Mouse (Mus musculus) limb, embryonic 11.5 days (tissue): ENCODE results near the gene Cdh13. TPM values are rescaled to one million over a fixed set of nuclear protein-coding genes. Genes with fewer than 3 reads are reported as not detected.

Experiments
- ATAC-seq: fragments of 200-750 bp; cut with Nextera tagmentation; 2 replicates; pipeline ENCODE4 v1.8.0; 2017; ENCODE audit warnings: low read depth; ENCODE audit not compliant: insufficient number of reproducible peaks, low FRiP score, low TSS enrichment
- DNase-seq: peaks from one replicate; pipeline ENCODE4 v3.0.0-alpha.2; 2015; ENCODE audit warnings: low spot score
- H3K27ac ChIP-seq: fragments of 300-500 bp; sonication (generic); replicated peaks from 2 replicates; pipeline ENCODE4 v1.5.1; 2014; ENCODE audit warnings: low read depth, mild to moderate bottlenecking, low read length
- H3K27me3 ChIP-seq: fragments of 300-500 bp; sonication (generic); 2 replicates; pipeline ENCODE4 v1.6.1; 2014; ENCODE audit warnings: mild to moderate bottlenecking, low read length, mixed read lengths; ENCODE audit not compliant: control insufficient read depth, insufficient read depth
- H3K36me3 ChIP-seq: fragments of 300-500 bp; sonication (generic); 2 replicates; pipeline ENCODE4 v1.6.1; 2014; ENCODE audit warnings: mild to moderate bottlenecking, low read length, moderate library complexity, mixed read lengths; ENCODE audit not compliant: control insufficient read depth, insufficient read depth
- H3K4me1 ChIP-seq: fragments of 300-500 bp; sonication (generic); 2 replicates; pipeline ENCODE4 v1.6.1; 2014; ENCODE audit warnings: low read length, mixed read lengths; ENCODE audit not compliant: control insufficient read depth, insufficient read depth
- H3K4me2 ChIP-seq: fragments of 300-500 bp; sonication (generic); 2 replicates; pipeline ENCODE4 v1.6.1; 2014; ENCODE audit warnings: low read depth, mild to moderate bottlenecking, moderate library complexity; ENCODE audit not compliant: severe bottlenecking
- H3K4me3 ChIP-seq: fragments of 300-500 bp; sonication (generic); 2 replicates; pipeline ENCODE4 v1.5.1; 2014; ENCODE audit warnings: low read depth, low read length
- H3K9ac ChIP-seq: fragments of 300-500 bp; sonication (generic); 2 replicates; pipeline ENCODE4 v1.6.1; 2014; ENCODE audit warnings: mild to moderate bottlenecking, low read length
- H3K9me3 ChIP-seq: fragments of 300-500 bp; sonication (generic); 2 replicates; pipeline ENCODE4 v1.6.1; 2016; ENCODE audit warnings: low read length; ENCODE audit not compliant: control insufficient read depth
- WGBS: fragments of 180-500 bp; shearing (Covaris S2); extraction: QIAGEN DNeasy Blood & Tissue Kit; methylation state at CpG from one replicate; pipeline ENCODE4 v1.1.7; 2014; 5-methylcytosine and 5-hydroxymethylcytosine counted together
- polyA plus RNA-seq: library from polyadenylated mRNA; unstranded; fragments of >200 nt; fragmentation: Nextera tagmentation; extraction: Ambion mirVana; gene quantifications from 2 replicates; pipeline ENCODE4 v1.2.1, GENCODE M21; 2014

The Cdh13 gene
- polyA plus RNA-seq, 1 experiment from 2014 or later = 4.9 TPM

- Histone ChIP-seq H3K4me3 (no peak overlapping the region), H3K4me1 (no peaks in the 10 kb centered on the region), H3K9me3 (no peaks in the 10 kb centered on the region), H3K36me3 (no peaks in the 10 kb centered on the region), H3K27me3 (no peaks in the 10 kb centered on the region), H3K27ac (no peak overlapping the region), H3K9ac (no peak overlapping the region), H3K4me2 (no peak overlapping the region)
- 67% methylated on average over 17 of the region's 17 CpGs for WGBS
- peak; percentile 29 for DNase-seq
- no peak for ATAC-seq
These were observed 30.1 kb downstream of the Cdh13 start for GRCm38 (mm10) chr8:118313426-118314187.

DNA sequence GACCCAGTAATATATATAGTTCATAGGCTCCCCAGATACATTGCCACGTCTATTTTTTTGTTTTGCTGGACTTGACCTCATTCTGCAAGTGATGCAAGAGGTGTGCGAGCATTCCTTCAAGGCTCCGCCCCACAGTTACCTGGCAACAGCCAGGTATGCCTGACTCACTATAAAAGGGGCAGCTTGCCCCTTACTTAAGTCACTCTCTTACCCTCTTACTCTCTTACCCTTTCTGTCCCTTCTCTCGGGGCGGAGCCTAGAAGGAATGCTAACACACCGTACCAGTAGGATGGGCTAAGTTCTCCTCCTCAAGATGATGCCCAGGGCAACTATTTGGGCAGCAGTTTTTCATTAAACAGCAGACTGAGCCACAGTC, 30.6 kb downstream of the Cdh13 start:
- Histone ChIP-seq H3K36me3 (no peaks in the 10 kb centered on the region), H3K9me3 (no peaks in the 10 kb centered on the region), H3K4me3 (no peak overlapping the region), H3K4me1 (no peaks in the 10 kb centered on the region), H3K9ac (no peak overlapping the region), H3K4me2 (no peak overlapping the region), H3K27ac (no peak overlapping the region), H3K27me3 (no peaks in the 10 kb centered on the region)
- 82% methylated on average over 6 of the region's 6 CpGs for WGBS
- DNase-seq (no peak), ATAC-seq (no peak)

DNA sequence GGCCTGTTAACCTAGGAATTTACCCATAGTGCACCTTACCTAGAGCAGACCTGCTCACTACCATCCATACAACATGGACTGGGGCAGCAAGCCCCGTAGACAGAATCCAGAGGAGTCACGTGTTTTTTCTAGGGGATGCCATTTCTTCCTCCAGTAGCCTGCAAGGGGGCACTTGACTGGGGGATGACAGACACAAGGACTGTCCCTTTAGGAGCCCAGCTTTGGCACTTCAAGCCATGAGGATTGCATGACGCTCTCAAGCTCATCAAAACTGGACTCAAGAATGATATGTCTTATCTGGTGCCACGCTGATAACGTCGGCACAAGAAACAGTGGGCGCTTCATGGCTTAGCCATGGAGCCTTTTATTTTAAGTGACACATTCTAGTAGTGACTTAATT, 31.4 kb downstream of the Cdh13 start:
- no peak for DNase-seq
- Histone ChIP-seq H3K27me3 (no peaks in the 10 kb centered on the region), H3K4me3 (no peak overlapping the region), H3K27ac (no peak overlapping the region), H3K36me3 (no peaks in the 10 kb centered on the region), H3K4me1 (no peaks in the 10 kb centered on the region), H3K9me3 (no peaks in the 10 kb centered on the region), H3K4me2 (no peak overlapping the region), H3K9ac (no peak overlapping the region)
- WGBS = 88% methylated on average over 7 of the region's 7 CpGs
- no peak for ATAC-seq

DNA sequence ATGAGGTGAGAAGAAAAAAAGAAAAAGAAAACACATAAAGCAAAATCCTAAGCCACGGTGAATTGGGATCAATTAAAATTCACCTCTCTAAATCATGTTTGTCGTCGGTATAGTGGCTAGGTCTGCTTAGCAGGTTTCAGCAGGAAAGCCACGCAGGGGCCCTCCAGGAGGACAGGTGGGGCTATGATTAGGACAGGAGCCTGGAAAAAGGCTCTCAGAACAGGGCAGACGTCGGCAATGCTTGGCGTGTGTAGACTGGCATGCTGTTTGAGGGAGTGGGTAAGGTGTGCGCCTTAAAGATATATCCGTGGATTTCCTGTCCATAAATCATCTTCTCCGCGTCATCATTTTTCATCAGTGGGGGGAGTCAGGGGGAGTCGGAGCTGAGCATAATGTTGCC, 32.9 kb downstream of the Cdh13 start:
- Histone ChIP-seq H3K36me3 (no peaks in the 10 kb centered on the region), H3K9ac (no peak overlapping the region), H3K27ac (no peak overlapping the region), H3K4me2 (no peak overlapping the region), H3K4me3 (no peak overlapping the region), H3K4me1 (no peaks in the 10 kb centered on the region), H3K27me3 (no peaks in the 10 kb centered on the region), H3K9me3 (no peaks in the 10 kb centered on the region)
- WGBS = 72% methylated on average over 12 of the region's 12 CpGs
- no peak for DNase-seq
- no peak for ATAC-seq

- Histone ChIP-seq H3K9ac (no peak overlapping the region), H3K4me2 (no peak overlapping the region), H3K4me1 (no peaks in the 10 kb centered on the region), H3K36me3 (no peaks in the 10 kb centered on the region), H3K9me3 (no peaks in the 10 kb centered on the region), H3K27me3 (no peaks in the 10 kb centered on the region), H3K27ac (no peak overlapping the region), H3K4me3 (no peak overlapping the region)
- ATAC-seq (no peak), DNase-seq (no peak)
- 81% methylated on average over 1 of the region's 1 CpGs for WGBS
These were observed 37.0 kb downstream of the Cdh13 start for GRCm38 (mm10) chr8:118320566-118320965.

DNA sequence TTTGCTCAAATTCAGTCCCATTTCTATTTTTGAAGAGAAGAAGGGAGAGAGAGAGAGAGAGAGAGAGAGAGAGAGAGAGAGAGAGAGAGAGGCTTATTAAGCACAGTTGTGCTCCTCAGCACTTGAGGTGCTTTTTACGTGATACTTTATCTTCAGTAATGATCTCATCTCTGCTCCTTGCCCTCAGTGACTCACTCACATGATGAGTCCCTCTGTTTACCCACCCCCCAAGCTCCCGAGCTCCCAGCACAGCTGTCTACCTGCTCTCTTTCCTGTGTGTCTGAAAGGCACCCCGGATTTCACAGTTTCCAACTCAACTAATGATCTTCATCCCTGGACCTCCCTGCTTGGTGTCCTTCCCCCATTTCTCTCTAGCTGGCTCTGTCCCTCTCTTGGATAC, 39.9 kb downstream of the Cdh13 start:
- Histone ChIP-seq H3K4me1 (no peaks in the 10 kb centered on the region), H3K27ac (no peak overlapping the region), H3K4me3 (no peak overlapping the region), H3K9me3 (no peaks in the 10 kb centered on the region), H3K4me2 (no peak overlapping the region), H3K9ac (no peak overlapping the region), H3K27me3 (no peaks in the 10 kb centered on the region), H3K36me3 (no peaks in the 10 kb centered on the region)
- WGBS = 73% methylated on average over 3 of the region's 3 CpGs
- no peak for ATAC-seq
- no peak for DNase-seq

DNA sequence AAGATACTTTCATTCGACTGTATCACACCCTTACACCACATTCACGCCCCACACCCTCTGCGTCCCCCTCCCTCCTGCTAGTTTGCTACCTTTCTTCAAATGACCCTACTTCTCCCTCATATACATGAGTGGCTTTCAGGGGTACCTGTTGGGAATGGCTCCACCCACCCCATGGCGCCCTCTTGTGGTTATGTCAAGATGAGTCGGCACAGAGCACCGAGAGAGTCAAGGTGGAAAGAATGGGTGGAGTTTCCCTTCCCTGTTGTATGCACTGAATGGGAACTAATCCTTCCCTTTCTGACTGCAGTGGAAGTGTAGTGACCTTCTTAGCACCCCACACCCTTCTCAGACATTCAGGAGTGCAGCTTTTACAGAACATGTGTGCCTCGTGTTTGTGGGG, 51.4 kb downstream of the Cdh13 start:
- H3K27me3 ChIP-seq = no peaks in the 10 kb centered on the region
- ATAC-seq (no peak), DNase-seq (no peak)
- WGBS = 73% methylated on average over 7 of the region's 7 CpGs
- no peaks in the 10 kb centered on the region for H3K4me1 ChIP-seq
- no peak overlapping the region for H3K9ac ChIP-seq
- no peak overlapping the region for H3K4me2 ChIP-seq
- H3K27ac ChIP-seq = no peak overlapping the region
- no peak overlapping the region for H3K4me3 ChIP-seq
- no peaks in the 10 kb centered on the region for H3K9me3 ChIP-seq
- no peaks in the 10 kb centered on the region for H3K36me3 ChIP-seq

- Histone ChIP-seq H3K27me3 (no peaks in the 10 kb centered on the region), H3K36me3 (no peaks in the 10 kb centered on the region), H3K27ac (no peak overlapping the region), H3K9me3 (no peaks in the 10 kb centered on the region), H3K4me1 (no peaks in the 10 kb centered on the region), H3K9ac (no peak overlapping the region), H3K4me3 (no peak overlapping the region), H3K4me2 (no peak overlapping the region)
- ATAC-seq = no peak
- 96% methylated on average over 3 of the region's 3 CpGs for WGBS
- DNase-seq = no peak
These were observed 56.2 kb downstream of the Cdh13 start for GRCm38 (mm10) chr8:118339711-118340110.

GRCm38 (mm10) chr8:118343267-118343666, 59.7 kb downstream of the Cdh13 start:
- ATAC-seq (no peak), DNase-seq (no peak)
- H3K4me3 ChIP-seq = no peak overlapping the region
- no peak overlapping the region for H3K9ac ChIP-seq
- no peak overlapping the region for H3K27ac ChIP-seq
- H3K27me3 ChIP-seq = no peaks in the 10 kb centered on the region
- no peaks in the 10 kb centered on the region for H3K9me3 ChIP-seq
- no peak overlapping the region for H3K4me2 ChIP-seq
- WGBS = 81% methylated on average over 4 of the region's 4 CpGs
- H3K4me1 ChIP-seq = no peaks in the 10 kb centered on the region
- H3K36me3 ChIP-seq = no peaks in the 10 kb centered on the region
